ENCODE assay signal across 8 mouse cellular contexts in the genomic region with DNA sequence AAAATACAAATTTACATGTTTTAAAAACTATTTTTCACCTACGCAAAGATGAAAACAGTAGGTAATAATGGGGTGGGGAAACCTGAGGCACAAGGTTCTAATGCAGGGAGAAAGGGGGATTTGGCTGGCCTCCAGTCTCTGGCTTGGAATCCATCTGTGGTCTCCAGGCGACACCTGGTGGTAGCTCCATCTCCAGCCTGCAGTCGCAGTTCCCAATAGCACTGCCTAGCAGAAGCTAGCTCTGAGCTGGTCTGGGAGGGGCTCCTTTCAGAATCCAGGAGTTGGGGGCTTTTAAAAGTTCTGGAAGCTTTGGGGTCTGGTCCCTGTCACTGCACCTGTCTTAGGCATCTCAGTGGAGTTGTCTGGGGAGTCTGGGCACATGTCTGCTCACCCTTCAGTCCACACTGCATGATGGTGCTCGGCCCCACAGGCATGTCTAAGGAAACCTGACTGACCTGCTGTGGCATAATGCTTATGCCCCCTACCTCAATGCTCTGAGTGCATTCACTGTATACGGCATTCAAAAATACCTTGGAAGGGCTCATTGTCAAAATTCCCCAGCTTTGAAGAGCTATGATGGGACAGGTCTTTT. TPM values are rescaled to one million over a fixed set of nuclear protein-coding genes. Genes with fewer than 3 reads are reported as not detected.
DNase-seq lines count a peak whose midpoint lies in the region; ATAC-seq and TF ChIP-seq lines count a peak whose summit lies in the region.

No protein-coding gene starts in this region.

- no peaks in the 10 kb centered on the region for H3K36me3 ChIP-seq in intestine, embryonic 14.5 days (ENCODE audit: control insufficient read depth, insufficient read depth, low read length)
- no peaks in the 10 kb centered on the region for H3K36me3 ChIP-seq in intestine, embryonic 15.5 days

- peak; percentile 90 for DNase-seq in intestine, embryonic 14.5 days (ENCODE audit: low spot score)
- DNase-seq in cerebellum, postnatal 10 days: peak; percentile 91 to 93
- DNase-seq in frontal cortex, postnatal 25 days (ENCODE audit: low spot score in 2 of 2): peak; percentile 65 to 73
- DNase-seq in layer of hippocampus, adult 11-12 months (ENCODE audit: low spot score): peak; percentile 77
- DNase-seq in lung, adult 2 months: peak; percentile 42
- DNase-seq in ovary, postnatal 10 days (ENCODE audit: low spot score): peak; percentile 39
- DNase-seq in thymus, postnatal 25 days: peak; percentile 78

- no peak overlapping the region for H3K4me3 ChIP-seq in intestine, embryonic 14.5 days (ENCODE audit: low read depth, low read length)
- H3K4me3 ChIP-seq in intestine, embryonic 15.5 days (replicated peaks): no peak overlapping the region
- no peak overlapping the region for H3K4me3 ChIP-seq in lung, adult 2 months (replicated peaks; ENCODE audit: extremely low read depth, low read depth, low read length)

- 42% methylated on average over 5 of the region's 5 CpGs for WGBS in intestine, embryonic 14.5 days
- WGBS in intestine, embryonic 15.5 days: 40% methylated on average over 5 of the region's 5 CpGs
- 42% methylated on average over 5 of the region's 5 CpGs for WGBS in lung, adult 2 months

- TF ChIP-seq CTCF in lung, adult 2 months (IDR thresholded peaks at IDR 0.05; ENCODE audit: insufficient read depth, low read length): peak; percentile 80

- no peaks in the 10 kb centered on the region for H3K27me3 ChIP-seq in intestine, embryonic 14.5 days (replicated peaks; ENCODE audit: control insufficient read depth, insufficient read depth, low read length)
- H3K27me3 ChIP-seq in intestine, embryonic 15.5 days (replicated peaks): no peaks in the 10 kb centered on the region

- no peak overlapping the region for H3K9ac ChIP-seq in intestine, embryonic 14.5 days (ENCODE audit: low read length)
- H3K9ac ChIP-seq in intestine, embryonic 15.5 days: no peak overlapping the region

- H3K4me1 ChIP-seq in intestine, embryonic 14.5 days (replicated peaks; ENCODE audit: control insufficient read depth, insufficient read depth, low read length): peaks cover 25% of the 10 kb centered on the region
- peaks cover 7% of the 10 kb centered on the region for H3K4me1 ChIP-seq in intestine, embryonic 15.5 days (replicated peaks)
- H3K4me1 ChIP-seq in lung, adult 2 months (ENCODE audit: control insufficient read depth, insufficient read depth, low read length): no peaks in the 10 kb centered on the region

- TF ChIP-seq POLR2A in lung, adult 2 months (IDR thresholded peaks at IDR 0.05; ENCODE audit: borderline replicate concordance, extremely low read depth, low read depth, low read length): no peak

- H3K27ac ChIP-seq in intestine, embryonic 14.5 days (ENCODE audit: low read depth): no peak overlapping the region
- H3K27ac ChIP-seq in intestine, embryonic 15.5 days: no peak overlapping the region

- H3K4me2 ChIP-seq in intestine, embryonic 14.5 days (ENCODE audit: low read length): no peak overlapping the region
- no peak overlapping the region for H3K4me2 ChIP-seq in intestine, embryonic 15.5 days (replicated peaks)

- H3K9me3 ChIP-seq in intestine, embryonic 14.5 days (ENCODE audit: control insufficient read depth, low read length): no peaks in the 10 kb centered on the region
- H3K9me3 ChIP-seq in intestine, embryonic 15.5 days: no peaks in the 10 kb centered on the region

- peak; percentile 32 for ATAC-seq in intestine, embryonic 14.5 days (replicated peaks; ENCODE audit: low FRiP score, low TSS enrichment, low read depth)
- ATAC-seq in intestine, embryonic 15.5 days: no peak

RNA-seq across cellular contexts. Expression of a gene that starts 16.2 kb away (rescaled TPM):
- polyA plus RNA-seq in intestine, embryonic 14.5 days (2014; fragmentation: Nextera tagmentation; extraction: Ambion mirVana): not detected in 2 replicates
- polyA plus RNA-seq in intestine, embryonic 15.5 days (2015; fragmentation: Nextera tagmentation; extraction: Ambion mirVana): not detected in 2 replicates
- not detected in 2 replicates for polyA plus RNA-seq in lung, adult 2 months (2012; rRNA removed)

RNA-seq across cellular contexts. Expression of a gene that starts 39.6 kb away (rescaled TPM):
- polyA plus RNA-seq in intestine, embryonic 14.5 days (2014; fragmentation: Nextera tagmentation; extraction: Ambion mirVana): not detected in 2 replicates
- not detected in 2 replicates for polyA plus RNA-seq in intestine, embryonic 15.5 days (2015; fragmentation: Nextera tagmentation; extraction: Ambion mirVana)
- polyA plus RNA-seq in lung, adult 2 months (2012; rRNA removed): not detected in 2 replicates

Comparison
In these comparisons a context has a peak if more than half of its experiments do, and no peak if none do; other contexts are left out.
1. DNase-seq: peak in every context shown above with its lines; median percentile 92 in cerebellum, postnatal 10 days; 90 in intestine, embryonic 14.5 days; 78 in thymus, postnatal 25 days; 77 in layer of hippocampus, adult 11-12 months; 69 in frontal cortex, postnatal 25 days; 42 in lung, adult 2 months; 39 in ovary, postnatal 10 days.